Mouse (Mus musculus) hindbrain, postnatal 0 days (tissue): ENCODE results near the gene Lrrc42. TPM values are rescaled to one million over a fixed set of nuclear protein-coding genes. Genes with fewer than 3 reads are reported as not detected.
A peak's percentile ranks its signal among the peaks of the same experiment; 100 is the strongest.

Source experiments
- ATAC-seq: fragments of 200-750 bp; cut with Nextera tagmentation; 2 replicates; pipeline ENCODE4 v1.8.0; 2017; ENCODE audit warnings: mild to moderate bottlenecking, moderate TSS enrichment, moderate library complexity
- DNase-seq: peaks from one replicate; pipeline ENCODE4 v3.0.0-alpha.2; 2015; ENCODE audit warnings: low spot score
- H3K27ac ChIP-seq: fragments of 300-500 bp; sonication (generic); 2 replicates; pipeline ENCODE4 v1.5.1; 2014; ENCODE audit warnings: mild to moderate bottlenecking
- H3K27me3 ChIP-seq: fragments of 300-500 bp; sonication (generic); 2 replicates; pipeline ENCODE4 v1.6.1; 2014; ENCODE audit warnings: low read length, mixed read lengths; ENCODE audit not compliant: insufficient read depth
- H3K36me3 ChIP-seq: fragments of 300-500 bp; sonication (generic); 2 replicates; pipeline ENCODE4 v1.6.1; 2014; ENCODE audit warnings: low read length, mixed read lengths; ENCODE audit not compliant: insufficient read depth
- H3K4me1 ChIP-seq: fragments of 300-500 bp; sonication (generic); 2 replicates; pipeline ENCODE4 v1.6.1; 2014; ENCODE audit warnings: antibody characterized with exemption, low read length, mixed read lengths; ENCODE audit not compliant: insufficient read depth
- H3K4me2 ChIP-seq: fragments of 300-500 bp; sonication (generic); 2 replicates; pipeline ENCODE4 v1.6.1; 2014; ENCODE audit warnings: low read depth, mild to moderate bottlenecking, low read length, moderate library complexity, mixed read lengths
- H3K4me3 ChIP-seq: fragments of 300-500 bp; sonication (generic); 2 replicates; pipeline ENCODE4 v1.5.1; 2014; ENCODE audit warnings: low read length
- H3K9ac ChIP-seq: fragments of 300-500 bp; sonication (generic); replicated peaks from 2 replicates; pipeline ENCODE4 v1.6.1; 2014; ENCODE audit warnings: mild to moderate bottlenecking, low read length, moderate library complexity, mixed read lengths
- H3K9me3 ChIP-seq: fragments of 300-500 bp; sonication (generic); 2 replicates; pipeline ENCODE4 v1.6.1; 2016; ENCODE audit warnings: low read length, mixed read lengths
- CTCF ChIP-seq: IDR thresholded peaks from 2 replicates; pipeline ENCODE4 v1.5.1; 2016; ENCODE audit warnings: antibody characterized with exemption, control low read depth, low read depth
- WGBS: fragments of 180-500 bp; shearing (Covaris S2); extraction: QIAGEN DNeasy Blood & Tissue Kit; methylation state at CpG from one replicate; pipeline ENCODE4 v1.1.7; 2014; 5-methylcytosine and 5-hydroxymethylcytosine counted together
- polyA plus RNA-seq: library from polyadenylated mRNA; unstranded; fragments of >200 nt; fragmentation: Nextera tagmentation; extraction: Ambion mirVana; gene quantifications from 2 replicates; pipeline ENCODE4 v1.2.1, GENCODE M21; 2015
- total RNA-seq: library from RNA; depleted of rRNA; stranded (reverse); fragments of >200 nt; gene quantifications from 2 replicates; pipeline ENCODE4 v1.2.3, GENCODE M21; 2014

The Lrrc42 gene
- total and polyA plus RNA-seq, 2 experiments from 2014 or later, result 18.2 to 33.5 TPM

DNA sequence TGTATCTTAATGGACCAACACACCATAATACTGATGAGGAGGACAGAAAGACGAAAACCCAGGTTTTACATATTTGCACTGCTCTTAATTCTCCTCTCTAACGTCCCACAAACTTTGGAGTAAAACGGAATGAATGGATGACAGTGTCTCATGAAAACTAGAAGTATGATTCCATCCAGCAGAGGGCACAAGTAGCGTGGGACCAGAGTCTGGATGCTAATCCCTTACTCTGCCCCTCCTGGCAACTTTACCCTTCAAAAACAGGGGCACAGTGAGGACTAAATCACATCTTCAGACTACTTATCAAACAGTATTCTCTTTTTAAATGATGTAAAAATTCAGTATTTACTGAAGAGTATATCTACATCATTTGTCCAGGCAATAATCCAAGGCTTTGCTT is 2.8 kb downstream of the Lrrc42 start:
- WGBS, result 20% methylated on average over 4 of the region's 4 CpGs
- Histone ChIP-seq H3K27me3 (no peaks in the 10 kb centered on the region), H3K4me1 (peaks cover 16% of the 10 kb centered on the region), H3K9me3 (no peaks in the 10 kb centered on the region), H3K4me2 (no peak overlapping the region), H3K9ac (no peak overlapping the region), H3K4me3 (no peak overlapping the region), H3K36me3 (no peaks in the 10 kb centered on the region), H3K27ac (no peak overlapping the region)
- ATAC-seq (no peak), DNase-seq (peak; percentile 79)
- peak; percentile 82 for TF ChIP-seq CTCF

GRCm38 (mm10) chr4:107249471-107249870 is 3.9 kb downstream of the Lrrc42 start:
- no peak for DNase-seq
- no peak for ATAC-seq
- no peak for TF ChIP-seq CTCF
- Histone ChIP-seq H3K4me1 (peaks cover 14% of the 10 kb centered on the region), H3K4me3 (no peak overlapping the region), H3K4me2 (no peak overlapping the region), H3K9ac (no peak overlapping the region), H3K27ac (no peak overlapping the region; the same call in 1 of the 2 replicates), H3K36me3 (no peaks in the 10 kb centered on the region), H3K9me3 (no peaks in the 10 kb centered on the region), H3K27me3 (no peaks in the 10 kb centered on the region)
- WGBS, result 28% methylated on average over 2 of the region's 2 CpGs

DNA sequence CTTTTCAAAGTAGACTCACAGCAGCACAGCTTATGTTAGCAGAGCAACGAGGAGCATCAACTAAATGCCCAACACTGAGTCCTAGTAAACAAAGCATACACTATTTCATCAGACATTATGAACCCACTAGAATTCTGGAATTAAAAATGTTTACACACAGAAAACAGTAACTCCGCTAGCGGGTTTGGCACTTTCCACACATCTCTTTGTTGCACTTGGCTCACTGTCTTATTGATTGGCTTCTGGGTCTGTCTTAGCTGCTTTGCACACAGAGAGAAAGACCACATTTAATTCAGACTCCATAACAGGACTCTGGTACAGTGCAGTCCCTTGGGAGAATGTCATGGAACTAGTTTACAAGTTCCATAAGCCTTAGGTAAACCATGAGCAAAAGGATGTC is 5.3 kb downstream of the Lrrc42 start:
- H3K9ac ChIP-seq, result no peak overlapping the region
- no peaks in the 10 kb centered on the region for H3K36me3 ChIP-seq
- ATAC-seq (no peak), DNase-seq (no peak)
- TF ChIP-seq CTCF, result no peak
- H3K4me2 ChIP-seq, result no peak overlapping the region
- no peaks in the 10 kb centered on the region for H3K9me3 ChIP-seq
- 62% methylated on average over 3 of the region's 3 CpGs for WGBS
- no peaks in the 10 kb centered on the region for H3K27me3 ChIP-seq
- H3K4me3 ChIP-seq, result no peak overlapping the region
- H3K27ac ChIP-seq, result no peak overlapping the region
- H3K4me1 ChIP-seq, result peaks cover 13% of the 10 kb centered on the region; the same call in 1 of the 2 replicates

DNA sequence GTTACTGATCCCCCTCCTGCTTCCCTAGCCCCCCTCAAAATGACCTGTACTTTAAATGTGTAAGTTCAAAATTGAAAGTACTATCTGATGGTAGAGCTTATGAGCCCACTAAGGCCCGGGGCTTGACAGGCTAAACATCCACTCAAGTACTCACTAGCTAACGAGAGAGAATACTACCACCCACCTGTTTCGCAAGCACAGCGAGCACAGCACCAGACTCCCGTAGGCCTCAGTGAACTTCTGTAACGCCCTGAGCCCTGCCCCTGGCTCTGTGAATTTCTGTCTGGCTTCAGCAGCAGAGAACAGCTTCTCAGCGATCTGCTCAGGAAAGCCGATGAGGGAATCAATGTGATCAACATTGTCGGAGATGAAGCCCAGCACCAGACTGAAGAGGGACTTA is 6.2 kb downstream of the Lrrc42 start:
- H3K9me3 ChIP-seq, result no peaks in the 10 kb centered on the region
- peaks cover 8% of the 10 kb centered on the region; the same call in 1 of the 2 replicates for H3K4me1 ChIP-seq
- H3K9ac ChIP-seq, result no peak overlapping the region
- H3K27ac ChIP-seq, result no peak overlapping the region
- ATAC-seq, result no peak
- no peaks in the 10 kb centered on the region for H3K27me3 ChIP-seq
- no peaks in the 10 kb centered on the region for H3K36me3 ChIP-seq
- no peak overlapping the region for H3K4me3 ChIP-seq
- H3K4me2 ChIP-seq, result no peak overlapping the region
- no peak for DNase-seq
- TF ChIP-seq CTCF, result no peak
- WGBS, result 82% methylated on average over 9 of the region's 9 CpGs

DNA sequence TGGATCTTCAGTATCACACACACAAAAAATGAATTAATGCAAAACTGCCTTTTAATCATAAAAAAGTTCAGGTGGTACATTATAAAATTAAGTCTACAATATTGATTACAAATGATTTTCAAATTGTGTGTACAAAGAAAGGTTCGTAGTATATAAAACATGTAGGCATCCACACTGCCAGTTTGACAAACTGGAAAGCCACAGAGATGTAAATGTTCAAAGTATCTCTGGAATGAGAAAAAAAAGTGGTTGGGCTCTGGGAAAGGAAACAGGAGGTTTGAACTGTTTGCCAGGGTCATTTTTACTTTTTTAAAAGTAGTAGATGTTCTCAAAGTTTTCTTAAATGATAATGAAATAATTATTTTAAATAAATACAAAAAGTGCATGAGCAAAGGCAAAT is 7.3 kb downstream of the Lrrc42 start:
- no peaks in the 10 kb centered on the region for H3K36me3 ChIP-seq
- H3K4me1 ChIP-seq, result peaks cover 5% of the 10 kb centered on the region; the same call in 1 of the 2 replicates
- no peak overlapping the region for H3K4me3 ChIP-seq
- ATAC-seq (no peak), DNase-seq (no peak)
- H3K27me3 ChIP-seq, result no peaks in the 10 kb centered on the region
- WGBS, result 87% methylated on average over 1 of the region's 1 CpGs
- no peak overlapping the region for H3K4me2 ChIP-seq
- H3K27ac ChIP-seq, result no peak overlapping the region
- H3K9ac ChIP-seq, result no peak overlapping the region
- H3K9me3 ChIP-seq, result no peaks in the 10 kb centered on the region
- no peak for TF ChIP-seq CTCF

DNA sequence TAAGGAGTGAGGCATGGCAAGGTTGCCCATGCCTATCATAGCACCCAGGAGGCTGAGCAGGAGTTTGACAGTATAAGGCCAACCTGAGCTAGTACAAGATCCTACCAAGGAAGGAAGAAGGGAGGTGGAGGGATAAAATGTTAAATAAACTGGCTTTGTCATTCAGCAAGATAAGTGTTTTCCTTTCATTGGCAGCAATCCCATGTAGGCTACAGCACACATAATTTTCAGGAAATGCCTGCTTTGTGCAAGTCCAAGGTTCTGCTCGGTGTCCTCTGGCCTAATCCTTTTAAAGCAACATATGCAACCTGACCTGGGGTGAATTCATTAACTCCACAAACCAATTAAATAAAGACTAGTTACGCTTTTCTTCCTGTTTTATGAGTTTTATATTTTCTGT is 8.0 kb downstream of the Lrrc42 start:
- WGBS, result 62% methylated on average over 2 of the region's 2 CpGs
- Histone ChIP-seq H3K4me1 (peaks cover 5% of the 10 kb centered on the region; the same call in 1 of the 2 replicates), H3K4me3 (no peak overlapping the region), H3K27ac (no peak overlapping the region), H3K36me3 (peaks cover 5% of the 10 kb centered on the region), H3K9me3 (no peaks in the 10 kb centered on the region), H3K9ac (no peak overlapping the region), H3K4me2 (no peak overlapping the region), H3K27me3 (no peaks in the 10 kb centered on the region)
- no peak for TF ChIP-seq CTCF
- DNase-seq (no peak), ATAC-seq (no peak)

- Histone ChIP-seq H3K4me3 (no peak overlapping the region), H3K4me2 (no peak overlapping the region), H3K27ac (no peak overlapping the region), H3K36me3 (peaks cover 13% of the 10 kb centered on the region), H3K9me3 (no peaks in the 10 kb centered on the region), H3K4me1 (no peaks in the 10 kb centered on the region), H3K27me3 (no peaks in the 10 kb centered on the region), H3K9ac (no peak overlapping the region)
- DNase-seq, result peak; percentile 26
- no peak for TF ChIP-seq CTCF
- WGBS, result 58% methylated on average over 6 of the region's 6 CpGs
- ATAC-seq, result no peak
These were observed 9.7 kb downstream of the Lrrc42 start for GRCm38 (mm10) chr4:107243365-107244333.
